Mouse (Mus musculus): ENCODE results near the gene Fam214a. TPM values are rescaled to one million over a fixed set of nuclear protein-coding genes. Genes with fewer than 3 reads are reported as not detected.

Fam214a gene
- total RNA-seq, 1 experiment from 2014 or later, result 14.6 TPM

DNA sequence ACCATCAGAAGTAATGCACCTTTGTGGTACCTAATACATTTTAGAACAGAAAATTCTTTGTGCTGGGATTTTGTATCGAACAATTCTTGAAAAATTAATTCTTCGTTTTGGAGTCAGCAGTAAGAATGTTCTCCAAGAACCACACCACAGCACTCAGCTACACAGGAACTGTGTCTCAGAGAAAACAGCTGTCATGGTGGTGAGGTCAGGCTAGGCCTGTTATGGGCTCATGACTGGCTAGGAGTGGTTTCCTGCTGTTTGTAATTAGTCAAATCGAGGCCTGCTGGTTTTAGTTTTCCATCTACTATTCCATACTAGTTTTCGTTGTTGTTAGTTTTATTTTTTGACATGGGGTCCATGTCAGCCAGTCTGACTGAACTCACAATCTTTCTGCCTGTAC lies 67.9 kb downstream of the Fam214a start:
- ATAC-seq (replicated peaks; ENCODE audit: low read depth, poor library complexity, severe bottlenecking), result no peak

DNA sequence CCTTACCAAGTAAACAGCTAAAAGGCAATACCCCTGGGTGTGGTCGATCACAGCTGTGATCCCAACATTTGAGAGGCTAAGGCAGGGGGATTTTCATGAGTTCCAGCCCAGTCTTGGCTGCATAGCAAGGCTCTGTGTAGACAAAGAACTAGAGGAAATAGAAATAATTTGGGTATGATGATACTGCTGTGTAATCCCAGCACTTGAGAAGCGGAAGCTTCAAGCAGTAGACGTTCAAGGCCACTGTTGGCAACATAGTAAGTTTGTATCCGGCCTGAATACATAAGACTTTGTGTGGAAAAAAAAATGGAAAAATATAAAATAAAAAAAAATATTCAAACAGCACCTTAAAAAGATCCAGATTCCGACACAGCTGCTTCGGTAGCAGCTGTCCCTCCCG lies 69.9 kb downstream of the Fam214a start:
- no peak for ATAC-seq (replicated peaks; ENCODE audit: low read depth, poor library complexity, severe bottlenecking)

DNA sequence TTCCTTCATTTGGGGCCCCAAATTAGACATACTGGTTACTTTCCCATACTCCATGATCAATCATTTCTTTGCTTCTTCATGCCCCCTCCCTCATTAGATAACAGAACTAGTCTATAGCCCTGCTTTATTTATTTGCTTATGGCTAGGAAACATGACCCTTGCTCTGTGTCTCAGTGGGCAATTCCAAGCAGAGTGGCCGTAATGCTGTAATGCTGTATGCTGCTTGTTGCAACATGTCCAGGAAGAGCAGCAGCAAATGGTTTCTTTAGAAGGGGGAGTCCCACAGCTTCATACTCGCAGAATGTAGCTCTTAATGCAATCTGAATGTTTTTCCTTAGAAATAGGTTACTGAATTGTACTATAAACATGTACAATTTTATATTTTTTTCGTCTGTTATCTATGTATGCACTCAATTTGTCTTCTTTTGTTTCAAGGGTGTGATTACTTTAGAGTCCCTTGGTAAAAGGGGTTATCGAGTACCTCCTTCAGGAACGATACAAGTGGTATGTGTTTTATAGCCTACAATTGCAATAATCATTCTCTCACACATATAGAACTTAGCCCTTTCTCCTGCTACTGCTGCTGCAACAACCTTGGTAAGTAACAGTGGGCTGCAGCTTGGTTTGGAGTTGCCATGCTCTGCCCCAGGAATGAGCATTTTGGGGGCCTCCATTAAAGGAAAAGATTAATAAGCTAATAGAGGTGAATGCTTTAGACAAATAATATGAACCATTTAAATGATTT lies 70.6 kb downstream of the Fam214a start:
- no peak for ATAC-seq (replicated peaks; ENCODE audit: low read depth, poor library complexity, severe bottlenecking)

DNA sequence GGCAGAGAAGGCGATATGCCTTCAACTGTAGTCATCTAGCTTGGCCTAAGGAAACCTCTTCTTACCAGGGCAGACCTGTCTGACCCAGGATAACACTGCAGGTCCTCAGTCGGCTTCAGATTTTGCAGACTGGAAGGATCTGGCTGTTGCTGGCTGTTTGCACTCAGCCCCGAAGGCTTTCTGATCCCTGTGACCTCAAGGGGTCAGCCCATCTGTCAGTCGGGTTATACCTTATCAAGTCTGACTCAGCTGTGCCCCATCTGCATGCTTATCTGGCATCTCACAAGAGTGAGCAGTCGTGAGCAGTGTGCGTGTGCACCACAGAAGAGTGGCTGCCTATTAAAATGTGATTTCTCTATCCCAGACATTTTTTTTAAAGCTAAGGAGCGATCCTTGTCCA lies 71.4 kb downstream of the Fam214a start:
- ATAC-seq (replicated peaks; ENCODE audit: low read depth, poor library complexity, severe bottlenecking), result 0 out of 2 replicates have a peak, but pooled peaks have one; percentile 11

DNA sequence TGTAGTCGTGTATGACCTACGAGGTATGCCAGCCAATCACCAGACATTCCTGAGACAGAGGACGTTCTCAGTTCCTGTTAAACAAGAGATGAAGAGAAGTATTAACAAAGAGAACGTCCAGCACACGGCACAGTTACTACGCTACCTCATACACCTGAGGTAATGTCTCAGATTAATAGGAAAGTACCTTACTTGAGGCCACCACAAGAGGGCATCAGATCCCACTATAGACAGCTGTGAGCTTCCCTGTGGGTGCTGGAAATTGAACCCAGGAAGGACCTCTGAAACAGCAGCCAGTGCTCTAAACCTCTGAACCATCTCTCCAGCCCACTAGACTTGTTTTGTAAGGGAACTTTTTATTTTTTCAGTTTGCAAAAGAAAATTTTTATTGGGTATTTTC lies 73.0 kb downstream of the Fam214a start:
- peak; percentile 76; the same call in 1 of the 2 replicates for ATAC-seq (replicated peaks; ENCODE audit: low read depth, poor library complexity, severe bottlenecking)

DNA sequence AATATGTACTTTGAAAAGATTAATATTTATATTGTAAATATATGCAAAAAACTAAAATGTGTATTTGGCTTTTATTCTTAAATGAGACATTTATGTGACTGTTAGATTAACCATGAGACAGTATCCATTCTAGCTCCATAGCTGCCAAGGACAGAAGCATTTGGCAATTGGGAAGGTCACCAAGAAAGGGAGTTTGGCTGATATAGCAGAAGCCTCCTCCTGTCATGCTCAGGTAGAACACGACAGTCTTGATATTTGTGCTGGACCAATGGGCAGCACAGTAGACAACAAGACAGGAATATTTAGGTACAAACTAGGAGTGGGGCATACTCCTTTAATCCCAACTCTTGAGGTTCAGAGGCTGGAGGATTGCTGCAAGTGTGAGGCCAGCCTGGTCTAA lies 79.7 kb downstream of the Fam214a start:
- ATAC-seq (replicated peaks; ENCODE audit: low read depth, poor library complexity, severe bottlenecking), result no peak

DNA sequence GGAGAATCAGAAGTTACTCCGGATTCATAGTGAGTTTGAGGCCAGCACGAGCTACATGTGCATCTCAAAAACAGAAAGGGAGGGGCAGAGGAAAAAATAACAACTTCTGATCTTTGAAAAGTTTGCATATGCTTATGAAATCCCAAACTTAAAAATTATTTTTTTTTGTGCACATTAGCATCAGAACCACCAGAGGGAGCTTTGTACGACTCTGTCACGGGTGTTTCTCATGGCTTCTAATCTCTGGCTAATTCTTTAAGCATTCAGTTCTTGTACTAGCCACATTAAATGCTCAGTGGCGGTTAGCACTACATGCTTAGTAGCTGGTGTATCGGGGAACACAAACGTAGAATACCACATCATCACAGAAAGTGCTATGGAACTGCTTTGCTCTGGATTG lies 80.5 kb downstream of the Fam214a start:
- ATAC-seq (replicated peaks; ENCODE audit: low read depth, poor library complexity, severe bottlenecking), result 0 out of 2 replicates have a peak, but pooled peaks have one; percentile 22

DNA sequence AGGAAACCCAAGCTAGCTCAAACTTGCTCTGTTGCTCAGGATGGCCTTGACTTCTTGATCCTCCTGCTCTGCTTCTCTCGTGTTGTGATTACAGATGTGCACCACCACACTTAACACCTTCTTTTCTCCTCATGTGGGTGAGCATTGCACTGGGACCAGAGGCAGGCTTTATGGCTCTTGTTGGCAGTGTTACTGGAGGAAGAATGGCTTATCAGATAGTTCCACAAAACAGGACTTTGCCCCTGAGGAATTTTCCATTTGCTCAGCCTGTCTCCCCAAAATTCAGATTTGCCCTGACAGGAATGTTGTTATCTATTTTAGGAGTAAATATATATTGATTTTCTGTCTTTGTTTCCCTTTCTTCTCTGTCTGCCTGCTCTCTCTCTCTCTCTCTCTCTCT lies 82.0 kb downstream of the Fam214a start:
- no peak for ATAC-seq (replicated peaks; ENCODE audit: low read depth, poor library complexity, severe bottlenecking)

DNA sequence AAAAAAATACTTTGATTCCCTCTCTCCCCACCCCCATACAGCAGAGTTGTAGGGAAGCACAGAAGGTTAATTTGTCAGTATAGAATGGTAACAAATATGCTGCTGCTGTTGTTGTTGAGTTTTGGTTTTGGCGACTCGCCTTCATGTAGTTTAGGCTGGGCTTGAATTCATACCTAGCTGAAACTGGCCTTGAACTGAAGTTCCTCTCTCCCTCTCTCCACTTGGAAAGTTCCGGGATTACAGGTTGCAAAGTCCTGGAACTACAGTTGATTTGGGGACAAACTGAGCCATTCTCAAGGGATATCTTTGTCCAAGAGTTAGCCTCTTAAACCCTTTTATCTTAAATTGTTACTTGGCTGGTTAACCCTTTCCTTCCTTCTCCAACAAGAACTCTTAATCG lies 83.3 kb downstream of the Fam214a start:
- ATAC-seq (replicated peaks; ENCODE audit: low read depth, poor library complexity, severe bottlenecking), result no peak

DNA sequence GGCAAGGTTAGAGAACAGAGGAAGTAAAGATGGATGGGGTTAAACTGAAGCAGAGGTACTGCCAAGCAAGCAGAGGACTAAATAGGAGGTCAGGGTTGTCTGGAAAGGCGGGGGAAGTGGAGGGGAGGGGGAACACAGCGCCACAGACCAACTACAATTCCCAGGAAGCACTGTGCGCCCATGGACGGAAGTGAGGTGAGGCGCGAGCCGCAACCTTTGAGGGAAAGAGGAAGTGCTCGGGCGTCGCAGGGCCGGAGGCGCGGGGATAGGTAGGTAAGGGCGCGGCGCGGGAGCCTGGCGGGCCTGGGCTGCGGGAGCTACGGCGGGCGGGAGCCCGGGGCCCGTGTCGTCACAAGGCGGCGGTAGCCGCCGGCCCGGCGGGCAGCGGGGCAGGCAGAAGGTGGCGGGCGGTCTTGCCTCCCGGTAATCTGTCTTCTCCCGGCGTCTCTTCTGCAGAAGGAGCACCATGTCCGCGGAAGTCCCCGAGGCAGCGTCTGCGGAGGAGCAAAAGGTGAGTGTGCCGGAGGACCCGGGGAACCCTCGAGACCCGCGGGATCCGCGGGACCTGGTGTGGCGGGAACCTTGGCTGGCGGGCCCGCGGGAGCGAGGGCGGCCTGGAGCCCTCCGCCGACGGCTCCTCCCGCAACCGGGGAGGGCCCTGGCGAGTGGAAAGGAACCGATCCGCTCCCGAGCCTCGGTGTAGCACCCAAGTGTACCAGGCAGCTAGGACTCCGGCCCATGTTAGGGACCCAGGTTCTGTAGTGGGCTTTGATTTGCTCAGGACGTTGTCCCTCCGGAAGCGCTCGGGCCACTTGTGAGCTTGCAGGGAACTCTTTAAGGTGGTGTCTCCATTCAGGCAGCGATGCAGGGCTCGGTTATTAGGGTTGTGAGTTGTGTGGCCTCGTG lies 85.0 kb downstream of the Fam214a start, which contains the start of gene Arpp19:
Arpp19 (plus strand) TSS at position 164 of the 906 bp plus-strand sequence.
- ATAC-seq (replicated peaks; ENCODE audit: low read depth, poor library complexity, severe bottlenecking), result peak; percentile 93

DNA sequence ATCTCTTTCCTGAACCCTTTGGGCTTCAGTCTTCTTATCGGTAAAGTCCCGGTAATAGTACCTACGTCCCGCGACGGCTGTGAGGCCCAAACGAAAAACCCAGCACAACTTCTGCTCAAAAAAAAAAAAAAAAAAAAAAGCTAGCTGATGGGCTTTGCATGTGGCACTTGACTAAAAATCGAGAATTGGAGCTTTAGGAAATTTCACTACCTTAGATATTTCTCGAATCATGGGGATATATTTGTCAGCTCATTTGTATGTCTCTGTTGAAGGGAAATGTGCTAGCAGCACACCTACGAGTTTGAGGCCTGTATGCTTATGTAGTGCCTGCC lies 85.6 kb downstream of the Fam214a start:
- peak; percentile 6; the same call in 1 of the 2 replicates for ATAC-seq (replicated peaks; ENCODE audit: low read depth, poor library complexity, severe bottlenecking)

DNA sequence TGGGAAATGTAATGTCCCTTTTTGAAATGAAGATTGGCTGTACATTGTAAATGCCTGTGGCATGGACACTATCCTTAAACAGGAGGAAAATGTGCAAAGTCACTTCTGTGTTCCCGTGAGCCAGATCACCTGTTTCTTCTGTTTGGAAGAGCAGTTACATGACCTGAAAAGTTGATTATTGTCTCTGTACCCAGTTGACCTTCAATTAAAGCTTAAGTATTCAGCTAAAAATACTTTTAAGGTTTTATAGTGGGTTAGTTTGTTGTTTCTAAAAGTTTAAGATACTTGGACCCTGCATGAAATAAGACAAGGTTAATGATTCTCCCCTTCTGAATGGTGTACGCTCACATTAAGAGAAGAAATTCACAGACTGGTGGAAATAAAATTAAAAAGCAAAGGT lies 87.9 kb downstream of the Fam214a start:
- ATAC-seq (replicated peaks; ENCODE audit: low read depth, poor library complexity, severe bottlenecking), result no peak

DNA sequence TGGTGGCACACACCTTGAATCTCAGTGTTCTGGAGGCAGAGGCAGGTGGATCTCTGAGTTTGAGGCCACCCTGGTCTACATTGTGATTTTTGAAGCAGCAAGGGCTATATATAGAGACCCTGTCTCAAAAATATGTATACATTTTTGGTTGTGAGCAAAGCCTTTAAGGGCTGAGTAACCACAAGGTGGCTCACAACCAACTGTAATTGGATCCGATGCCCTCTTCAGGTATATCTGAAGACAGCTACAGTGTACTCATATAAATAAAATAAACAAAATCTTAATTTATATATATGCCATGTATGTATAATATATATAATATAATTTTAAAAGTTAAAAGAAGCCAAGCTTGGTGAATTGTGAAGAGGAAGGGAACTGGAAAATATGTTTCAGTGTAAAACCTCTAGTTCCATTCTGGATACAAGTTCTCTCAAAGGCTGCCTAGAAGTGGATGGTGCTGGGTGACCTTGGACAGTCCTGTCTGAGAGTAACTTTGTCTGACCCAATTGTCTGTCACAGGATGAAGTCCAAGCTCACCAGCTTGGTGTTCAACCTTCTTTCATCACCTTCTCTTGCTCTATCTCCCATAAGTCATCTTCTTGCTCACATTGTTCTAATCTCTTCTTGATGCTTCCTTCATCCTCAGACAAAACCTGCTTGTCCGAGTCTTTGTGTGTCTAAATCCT lies 89.3 kb downstream of the Fam214a start:
- ATAC-seq (replicated peaks; ENCODE audit: low read depth, poor library complexity, severe bottlenecking), result no peak

DNA sequence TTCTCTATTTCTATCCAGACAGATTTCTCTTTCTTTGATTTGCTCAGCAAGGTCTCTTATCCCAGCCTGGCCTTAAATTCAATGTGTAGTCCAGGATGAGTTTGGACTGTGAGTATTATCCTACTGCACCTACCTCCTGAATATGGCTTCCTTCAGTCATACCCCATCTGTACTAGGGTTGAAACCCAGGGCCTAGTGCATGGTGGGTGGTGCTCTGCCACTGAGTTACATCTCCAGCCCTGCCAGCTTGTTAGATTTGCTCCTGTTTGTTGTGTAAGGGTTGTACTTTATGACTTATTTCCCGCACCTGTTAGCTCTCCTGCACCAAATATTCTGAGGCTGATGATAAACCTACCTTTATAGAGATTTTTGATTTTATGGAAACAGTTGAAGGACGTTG lies 90.5 kb downstream of the Fam214a start:
- ATAC-seq (replicated peaks; ENCODE audit: low read depth, poor library complexity, severe bottlenecking), result no peak

DNA sequence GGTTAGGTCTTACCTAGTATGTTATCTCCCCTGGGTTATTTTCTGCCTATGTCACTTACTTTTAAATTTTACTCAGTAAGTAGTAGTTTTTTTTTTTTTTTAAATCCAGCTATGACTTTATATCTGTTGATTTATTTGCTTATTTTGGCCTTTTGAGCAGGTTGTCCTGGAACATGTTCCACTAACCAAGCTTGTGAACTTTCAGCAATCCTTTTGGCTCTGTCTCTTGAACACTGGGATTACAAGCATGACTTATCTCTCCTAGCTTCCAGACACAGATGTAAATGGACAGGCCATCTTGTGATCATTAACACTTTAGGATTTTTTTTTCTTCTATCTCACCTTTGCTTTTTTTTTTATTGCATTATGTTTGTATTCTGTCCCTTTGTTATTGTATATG lies 94.4 kb downstream of the Fam214a start:
- no peak for ATAC-seq (replicated peaks; ENCODE audit: low read depth, poor library complexity, severe bottlenecking)

DNA sequence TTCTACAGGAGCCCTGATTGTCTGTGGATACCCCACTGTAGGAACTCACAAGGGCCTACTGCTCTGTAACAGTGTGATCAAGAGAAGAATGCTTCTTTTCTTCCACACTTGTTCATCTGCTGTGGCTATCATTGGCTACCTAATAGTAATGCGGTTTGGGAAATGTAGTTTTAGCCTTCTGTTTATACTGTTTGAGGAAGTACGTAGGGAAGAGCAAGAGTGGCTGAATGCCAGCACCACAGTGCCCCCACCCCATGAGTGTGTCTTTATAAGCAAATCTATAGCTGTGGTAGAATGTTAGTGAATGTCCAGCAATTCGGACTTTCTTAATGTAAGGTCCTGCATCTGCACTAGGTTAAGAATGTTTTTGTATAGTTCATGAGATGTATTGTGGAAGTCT lies 96.4 kb downstream of the Fam214a start:
- peak; percentile 59 for ATAC-seq (replicated peaks; ENCODE audit: low read depth, poor library complexity, severe bottlenecking)

DNA sequence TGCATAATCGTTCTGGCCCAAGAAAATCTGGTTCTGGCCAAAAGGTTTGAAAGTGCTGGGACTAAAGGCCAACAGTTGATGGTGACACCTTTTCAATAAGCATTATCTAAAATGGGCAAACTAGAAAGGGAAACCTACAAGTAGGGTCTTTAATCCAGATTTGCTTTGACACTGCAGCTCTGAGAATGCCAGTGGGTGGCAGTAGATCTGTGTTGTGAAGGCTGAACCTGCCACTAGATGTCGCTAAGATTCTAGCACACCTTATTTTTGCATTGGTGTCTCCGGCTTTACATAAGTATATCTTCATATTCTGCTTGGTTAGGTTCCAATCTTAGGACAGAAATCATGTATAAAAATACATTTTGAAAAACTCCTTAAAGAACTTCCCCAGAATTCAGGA lies 97.3 kb downstream of the Fam214a start:
- ATAC-seq (replicated peaks; ENCODE audit: low read depth, poor library complexity, severe bottlenecking), result peak; percentile 85

DNA sequence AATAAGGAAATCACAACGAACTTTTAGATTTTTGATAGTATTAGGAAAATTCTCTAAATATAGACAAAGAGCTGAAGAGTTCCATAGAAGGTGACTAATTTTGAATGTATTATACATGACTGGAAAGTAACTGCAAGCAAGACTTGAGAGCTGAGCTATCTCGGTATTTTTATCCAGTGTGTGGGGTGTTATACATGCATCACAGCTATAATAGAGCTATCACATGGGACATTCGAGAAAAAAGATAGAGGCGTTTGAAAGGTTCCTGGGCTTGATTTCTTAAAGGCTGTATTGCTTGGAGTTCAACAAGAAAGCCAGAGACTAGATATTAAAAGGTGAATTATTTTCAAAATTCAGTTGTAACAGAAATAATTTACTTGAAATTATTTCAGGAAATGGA lies 99.2 kb downstream of the Fam214a start:
- ATAC-seq (replicated peaks; ENCODE audit: low read depth, poor library complexity, severe bottlenecking), result no peak

DNA sequence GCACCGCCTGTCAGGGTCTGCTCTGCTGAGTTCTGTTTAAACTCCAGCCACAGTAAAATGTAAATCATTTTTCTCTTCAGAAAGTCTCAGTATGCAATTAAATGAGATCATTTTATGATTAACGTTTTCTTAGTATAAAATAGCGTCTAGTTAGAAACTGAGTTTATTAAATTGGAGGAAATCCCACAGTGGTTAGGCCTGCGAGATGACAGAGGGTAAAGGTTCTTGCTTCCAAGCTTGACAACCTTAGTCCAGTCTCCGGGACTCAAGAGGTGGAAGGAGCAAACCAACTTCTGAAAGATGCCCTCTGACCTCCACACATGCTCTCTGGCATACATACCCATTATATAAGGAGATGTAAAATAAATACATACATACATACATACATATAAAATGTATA lies 102.4 kb downstream of the Fam214a start:
- ATAC-seq (replicated peaks; ENCODE audit: low read depth, poor library complexity, severe bottlenecking), result no peak

DNA sequence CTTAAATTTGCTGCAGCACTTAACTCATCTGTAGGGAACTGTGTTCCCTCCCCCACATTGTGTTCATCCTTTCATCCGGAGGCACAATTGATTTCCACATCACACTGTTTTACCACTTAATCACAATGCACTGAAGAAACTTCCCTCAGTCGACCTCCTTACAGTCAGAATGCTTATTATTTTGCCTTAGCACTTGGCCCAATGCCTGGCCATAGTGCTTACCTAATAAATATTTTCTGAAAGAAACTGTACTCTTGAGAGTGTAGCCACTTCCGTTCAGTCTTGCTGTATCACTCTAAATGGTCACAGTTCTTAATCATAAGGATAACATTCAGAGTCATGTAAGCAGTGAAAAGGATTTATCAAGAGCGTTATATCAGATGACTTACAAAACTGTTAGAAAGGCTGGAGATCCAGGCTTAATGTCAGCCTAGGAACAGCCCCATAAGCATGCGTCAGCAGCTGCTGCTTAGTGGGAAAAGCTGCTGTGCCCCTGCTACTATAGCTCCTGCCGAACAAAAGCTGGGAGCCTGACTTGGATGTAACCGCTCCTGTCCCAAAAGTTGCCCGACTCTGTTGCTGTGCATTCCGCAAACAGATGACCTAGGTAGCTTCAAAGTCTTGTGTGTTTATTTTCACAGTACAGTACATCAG lies 112.1 kb downstream of the Fam214a start:
- ATAC-seq (replicated peaks; ENCODE audit: low read depth, poor library complexity, severe bottlenecking), result no peak
